Mouse (Mus musculus): ENCODE results near the gene Dennd4c.

Dennd4c gene

GRCm38 (mm10) chr4:86748336-86749291 lies at the start of gene Dennd4c:
Gene Dennd4c (plus strand): TSS chr4:86748555.
- peak; percentile 97 for DNase-seq (ENCODE audit: low spot score)

- DNase-seq (ENCODE audit: low spot score) = no peak
Observed at GRCm38 (mm10) chr4:86699161-86699865, 49.0 kb upstream of the Dennd4c start.

- no peak for DNase-seq (ENCODE audit: low spot score)
Observed at GRCm38 (mm10) chr4:86708801-86709200, 39.6 kb upstream of the Dennd4c start.

- no peak for DNase-seq (ENCODE audit: low spot score)
Observed at GRCm38 (mm10) chr4:86710034-86710650, 38.2 kb upstream of the Dennd4c start.

GRCm38 (mm10) chr4:86710666-86711215 lies 37.6 kb upstream of the Dennd4c start:
- DNase-seq (ENCODE audit: low spot score) = no peak

- DNase-seq (ENCODE audit: low spot score) = no peak
Observed at GRCm38 (mm10) chr4:86712751-86713195, 35.6 kb upstream of the Dennd4c start.

- no peak for DNase-seq (ENCODE audit: low spot score)
Observed at GRCm38 (mm10) chr4:86713518-86713917, 34.8 kb upstream of the Dennd4c start.

GRCm38 (mm10) chr4:86715341-86715740 lies 33.0 kb upstream of the Dennd4c start:
- no peak for DNase-seq (ENCODE audit: low spot score)

- no peak for DNase-seq (ENCODE audit: low spot score)
Observed at GRCm38 (mm10) chr4:86717176-86717575, 31.2 kb upstream of the Dennd4c start.

- no peak for DNase-seq (ENCODE audit: low spot score)
Observed at GRCm38 (mm10) chr4:86718878-86719577, 29.3 kb upstream of the Dennd4c start.

GRCm38 (mm10) chr4:86721856-86722358 lies 26.4 kb upstream of the Dennd4c start:
- no peak for DNase-seq (ENCODE audit: low spot score)

GRCm38 (mm10) chr4:86725175-86725574 lies 23.2 kb upstream of the Dennd4c start:
- no peak for DNase-seq (ENCODE audit: low spot score)

- no peak for DNase-seq (ENCODE audit: low spot score)
Observed at GRCm38 (mm10) chr4:86726141-86726540, 22.2 kb upstream of the Dennd4c start.

- no peak for DNase-seq (ENCODE audit: low spot score)
Observed at GRCm38 (mm10) chr4:86729829-86730228, 18.5 kb upstream of the Dennd4c start.

GRCm38 (mm10) chr4:86734088-86734841 lies 14.1 kb upstream of the Dennd4c start:
- DNase-seq (ENCODE audit: low spot score) = no peak

GRCm38 (mm10) chr4:86739308-86739993 lies 8.9 kb upstream of the Dennd4c start:
- DNase-seq (ENCODE audit: low spot score) = no peak

GRCm38 (mm10) chr4:86749361-86749841 lies 1.0 kb downstream of the Dennd4c start:
- DNase-seq (ENCODE audit: low spot score) = peak; percentile 57

- no peak for DNase-seq (ENCODE audit: low spot score)
Observed at GRCm38 (mm10) chr4:86750346-86750945, 2.1 kb downstream of the Dennd4c start.

- DNase-seq (ENCODE audit: low spot score) = no peak
Observed at GRCm38 (mm10) chr4:86764307-86764706, 16.0 kb downstream of the Dennd4c start.

All from embryo, embryonic 10.5 days (tissue).